Mouse (Mus musculus) lung, postnatal 0 days (tissue): ENCODE measurements around the gene Phldb2. TPM values are rescaled to one million over a fixed set of nuclear protein-coding genes. Genes with fewer than 3 reads are reported as not detected.

ENCODE experiments used
- ATAC-seq: fragments of 200-750 bp; cut with Nextera tagmentation; 2 replicates; pipeline ENCODE4 v1.8.0; 2017; ENCODE audit warnings: moderate library complexity
- DNase-seq: peaks from one replicate; pipeline ENCODE4 v3.0.0-alpha.2; 2016; ENCODE audit warnings: low spot score
- H3K27ac ChIP-seq: fragments of 300-500 bp; sonication (generic); 2 replicates; pipeline ENCODE4 v1.5.1; 2014; ENCODE audit warnings: antibody characterized with exemption, mild to moderate bottlenecking, low read length, mixed read lengths
- H3K27me3 ChIP-seq: fragments of 300-500 bp; sonication (generic); replicated peaks from 2 replicates; pipeline ENCODE4 v1.6.1; 2014; ENCODE audit warnings: low read length, mixed read lengths; ENCODE audit not compliant: insufficient read depth
- H3K36me3 ChIP-seq: fragments of 300-500 bp; sonication (generic); 2 replicates; pipeline ENCODE4 v1.6.1; 2014; ENCODE audit warnings: low read length, mixed read lengths; ENCODE audit not compliant: insufficient read depth
- H3K4me1 ChIP-seq: fragments of 300-500 bp; sonication (generic); 2 replicates; pipeline ENCODE4 v1.6.1; 2014; ENCODE audit warnings: antibody characterized with exemption, low read depth, low read length, mixed read lengths; ENCODE audit not compliant: insufficient read depth
- H3K4me2 ChIP-seq: fragments of 300-500 bp; sonication (generic); replicated peaks from 2 replicates; pipeline ENCODE4 v1.6.1; 2014; ENCODE audit warnings: low read depth, mild to moderate bottlenecking, low read length, moderate library complexity, mixed read lengths
- H3K4me3 ChIP-seq: fragments of 300-500 bp; sonication (generic); 2 replicates; pipeline ENCODE4 v1.5.1; 2014; ENCODE audit warnings: low read depth, low read length
- H3K9ac ChIP-seq: fragments of 300-500 bp; sonication (generic); replicated peaks from 2 replicates; pipeline ENCODE4 v1.6.1; 2014; ENCODE audit warnings: low read depth, mild to moderate bottlenecking
- H3K9me3 ChIP-seq: fragments of 300-500 bp; sonication (generic); 2 replicates; pipeline ENCODE4 v1.6.1; 2016; ENCODE audit warnings: low read length, mixed read lengths
- CTCF ChIP-seq: IDR thresholded peaks from 2 replicates; pipeline ENCODE4 v1.5.1; 2016; ENCODE audit warnings: antibody characterized with exemption, mild to moderate bottlenecking
- EP300 ChIP-seq: IDR thresholded peaks from 2 replicates; pipeline ENCODE4 v1.6.1; 2016; ENCODE audit warnings: antibody characterized with exemption, mild to moderate bottlenecking, control low read depth
- WGBS: fragments of 180-500 bp; shearing (Covaris S2); extraction: QIAGEN DNeasy Blood & Tissue Kit; methylation state at CpG from one replicate; pipeline ENCODE4 v1.1.7; 2014; 5-methylcytosine and 5-hydroxymethylcytosine counted together
- polyA plus RNA-seq: library from polyadenylated mRNA; unstranded; fragments of >200 nt; fragmentation: Nextera tagmentation; extraction: Ambion mirVana; gene quantifications from 2 replicates; pipeline ENCODE4 v1.2.1, GENCODE M21; 2015

Phldb2 gene
- polyA plus RNA-seq, 1 experiment from 2014 or later: 54.2 TPM

DNA sequence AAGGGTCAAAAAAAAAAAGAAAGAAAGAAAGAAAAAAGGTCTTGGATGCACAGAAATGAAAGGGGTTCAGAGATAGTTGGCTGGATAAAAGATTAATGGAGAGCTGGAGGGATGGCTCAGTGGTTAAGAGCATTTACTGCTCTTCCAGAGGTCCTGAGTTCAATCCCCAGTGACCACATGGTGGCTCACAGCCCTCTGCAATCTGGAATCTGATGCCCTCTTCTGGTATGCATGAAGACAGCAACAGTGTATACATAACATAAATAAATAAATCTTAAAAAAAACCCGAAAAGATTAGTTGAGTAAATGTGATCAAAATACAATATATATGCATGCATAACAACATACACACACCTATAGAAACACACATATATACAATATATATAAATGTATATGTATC, 192.0 kb downstream of the Phldb2 start:
- ATAC-seq: no peak
- no peak overlapping the region for H3K27ac ChIP-seq
- H3K27me3 ChIP-seq: no peaks in the 10 kb centered on the region
- no peaks in the 10 kb centered on the region for H3K9me3 ChIP-seq
- no peak overlapping the region for H3K9ac ChIP-seq
- H3K36me3 ChIP-seq: peaks cover 30% of the 10 kb centered on the region; the same call in 1 of the 2 replicates
- TF ChIP-seq EP300 (no peak), CTCF (peak; percentile 52)
- no peak overlapping the region for H3K4me2 ChIP-seq
- DNase-seq: no peak
- no peak overlapping the region for H3K4me3 ChIP-seq
- 0 out of 2 replicates have a peak, but pooled peaks cover 3% of the 10 kb centered on the region for H3K4me1 ChIP-seq
- 58% methylated on average over 1 of the region's 1 CpGs for WGBS

DNA sequence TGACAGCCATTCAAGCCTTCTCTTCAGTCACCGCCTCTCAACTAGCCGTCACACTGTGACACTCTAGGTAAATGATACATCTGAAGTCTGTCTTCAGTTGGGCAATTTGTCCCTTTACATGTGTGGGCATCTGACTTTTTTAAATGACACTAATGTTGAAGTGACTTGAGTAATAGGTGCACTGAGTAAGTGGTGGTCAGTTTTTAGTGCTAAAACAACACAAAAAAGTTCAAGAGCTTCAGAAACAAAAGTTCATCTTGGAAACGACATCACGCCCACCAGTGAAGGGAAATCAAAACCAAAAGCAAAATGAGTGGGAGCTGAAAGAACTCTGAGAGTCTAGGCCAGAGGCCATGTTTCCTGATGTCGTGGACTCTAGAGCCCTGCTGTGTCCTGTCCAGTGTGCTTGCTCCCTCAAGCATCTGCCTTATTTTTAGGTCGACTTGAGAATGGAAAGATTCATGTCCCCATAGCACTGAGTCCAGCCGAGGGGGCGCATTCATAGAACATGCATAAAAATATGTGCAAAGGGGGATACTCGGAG, 194.6 kb downstream of the Phldb2 start:
- no peak overlapping the region for H3K4me3 ChIP-seq
- ATAC-seq (no peak), DNase-seq (no peak)
- 0 out of 2 replicates have a peak overlapping the region, but pooled peaks have one; percentile 26 for H3K27ac ChIP-seq
- H3K36me3 ChIP-seq: peaks cover 23% of the 10 kb centered on the region; the same call in 1 of the 2 replicates
- TF ChIP-seq EP300 (no peak), CTCF (no peak)
- no peak overlapping the region for H3K9ac ChIP-seq
- 79% methylated on average over 9 of the region's 9 CpGs for WGBS
- H3K4me2 ChIP-seq: no peak overlapping the region
- no peaks in the 10 kb centered on the region for H3K27me3 ChIP-seq
- no peaks in the 10 kb centered on the region for H3K9me3 ChIP-seq
- 0 out of 2 replicates have a peak, but pooled peaks cover 3% of the 10 kb centered on the region for H3K4me1 ChIP-seq

DNA sequence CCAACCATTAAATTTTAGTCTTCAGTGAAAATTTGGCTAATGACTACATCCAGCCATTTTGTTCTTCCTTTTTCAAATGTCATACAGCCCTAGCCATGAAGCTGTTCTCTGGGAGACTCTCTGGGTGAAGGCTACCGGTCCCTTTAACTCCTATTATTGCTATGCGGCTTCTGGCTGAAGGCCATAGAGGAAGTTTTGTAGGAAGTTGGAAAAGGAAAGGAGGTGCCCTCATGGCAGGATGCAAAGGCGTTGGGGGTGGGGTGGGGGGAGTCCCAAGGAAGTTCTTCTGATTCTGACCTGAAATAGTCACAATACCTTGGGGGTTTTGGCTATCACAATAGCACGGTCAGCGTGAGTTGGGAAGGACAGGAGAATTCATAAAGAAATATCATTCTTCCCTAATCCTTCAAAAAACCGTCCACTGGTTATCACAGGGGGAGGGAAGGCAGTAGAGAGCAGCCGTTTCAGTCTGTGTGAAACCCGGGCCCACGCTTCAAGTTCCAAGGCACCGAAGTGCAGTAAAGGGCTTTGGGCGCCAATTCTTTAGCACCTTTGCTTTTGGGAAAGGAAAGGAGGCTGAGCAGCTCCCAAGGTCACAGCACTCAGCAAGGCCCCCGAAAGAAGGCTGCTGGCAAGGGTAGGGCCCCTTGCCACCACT, 195.8 kb downstream of the Phldb2 start:
- 59% methylated on average over 12 of the region's 12 CpGs for WGBS
- H3K27ac ChIP-seq: peak overlapping the region; percentile 83
- H3K9me3 ChIP-seq: no peaks in the 10 kb centered on the region
- TF ChIP-seq EP300 (peak; percentile 91), CTCF (no peak)
- no peak overlapping the region for H3K4me3 ChIP-seq
- H3K36me3 ChIP-seq: peaks cover 21% of the 10 kb centered on the region; the same call in 1 of the 2 replicates
- ATAC-seq (peak; percentile 89), DNase-seq (peak; percentile 70)
- H3K4me1 ChIP-seq: 0 out of 2 replicates have a peak, but pooled peaks cover 3% of the 10 kb centered on the region
- H3K27me3 ChIP-seq: no peaks in the 10 kb centered on the region
- no peak overlapping the region for H3K4me2 ChIP-seq
- no peak overlapping the region for H3K9ac ChIP-seq

DNA sequence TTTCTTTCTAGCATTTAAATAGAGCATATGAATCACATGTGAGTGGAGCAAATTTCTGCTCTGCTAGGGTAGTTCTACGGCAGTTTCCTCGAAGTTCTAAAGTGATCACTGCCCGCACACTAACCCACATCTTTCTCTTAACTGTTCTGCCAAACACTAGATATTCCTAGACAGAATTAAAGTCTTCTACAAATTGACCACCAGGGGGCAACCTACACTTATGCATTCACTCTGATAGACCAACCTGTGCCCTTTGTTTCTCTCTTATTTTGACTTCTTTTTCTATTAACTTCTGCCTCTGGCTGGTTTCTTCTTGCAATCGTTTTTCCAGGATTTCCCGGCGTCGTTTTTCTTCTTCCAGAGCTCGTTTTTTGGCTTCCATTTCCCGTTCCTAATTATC, 196.5 kb downstream of the Phldb2 start:
- no peak overlapping the region for H3K27ac ChIP-seq
- WGBS: 27% methylated on average over 9 of the region's 9 CpGs
- no peaks in the 10 kb centered on the region for H3K9me3 ChIP-seq
- 0 out of 2 replicates have a peak, but pooled peaks cover 3% of the 10 kb centered on the region for H3K4me1 ChIP-seq
- H3K36me3 ChIP-seq: peaks cover 23% of the 10 kb centered on the region; the same call in 1 of the 2 replicates
- H3K4me3 ChIP-seq: no peak overlapping the region
- no peak overlapping the region for H3K4me2 ChIP-seq
- no peak overlapping the region for H3K9ac ChIP-seq
- no peaks in the 10 kb centered on the region for H3K27me3 ChIP-seq
- TF ChIP-seq EP300: no peak
- peak; percentile 78 for TF ChIP-seq CTCF
- ATAC-seq (peak; percentile 77), DNase-seq (peak; percentile 82)

DNA sequence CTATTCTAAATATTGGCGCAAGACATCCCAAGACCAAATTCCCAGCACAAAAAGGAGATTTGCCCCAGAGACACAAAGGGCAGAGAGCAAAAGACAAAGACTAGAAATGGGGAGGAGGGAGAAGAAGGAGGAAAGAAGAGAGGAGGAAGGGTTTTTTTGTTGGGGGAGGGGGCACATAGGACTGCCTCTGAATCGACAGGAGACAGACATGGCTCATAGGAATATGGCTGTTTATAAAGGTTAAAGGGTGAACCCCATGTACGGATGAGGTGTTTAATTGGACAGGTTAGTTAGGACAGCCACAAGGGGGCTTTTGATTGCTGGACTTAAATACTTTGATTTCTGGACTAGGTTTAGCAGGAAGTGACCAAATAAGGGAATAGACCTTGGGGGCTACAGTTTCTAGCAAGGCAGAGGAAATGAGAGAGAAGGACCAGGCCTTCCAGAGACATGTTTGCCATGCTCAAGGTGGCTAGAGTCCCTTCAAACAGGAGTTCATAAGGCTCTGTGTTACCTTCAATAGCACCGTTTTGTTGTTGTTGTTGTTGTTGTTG, 209.7 kb downstream of the Phldb2 start:
- no peak overlapping the region for H3K27ac ChIP-seq
- no peak overlapping the region for H3K4me2 ChIP-seq
- no peak overlapping the region for H3K9ac ChIP-seq
- H3K4me3 ChIP-seq: no peak overlapping the region
- H3K9me3 ChIP-seq: no peaks in the 10 kb centered on the region
- H3K4me1 ChIP-seq: no peaks in the 10 kb centered on the region
- peaks cover 5% of the 10 kb centered on the region; the same call in 1 of the 2 replicates for H3K36me3 ChIP-seq
- WGBS: 48% methylated on average over 4 of the region's 4 CpGs
- H3K27me3 ChIP-seq: no peaks in the 10 kb centered on the region
- TF ChIP-seq CTCF (0 out of 2 replicates have a peak, but pooled peaks have one; percentile 11), EP300 (no peak)
- DNase-seq: no peak
- no peak for ATAC-seq

DNA sequence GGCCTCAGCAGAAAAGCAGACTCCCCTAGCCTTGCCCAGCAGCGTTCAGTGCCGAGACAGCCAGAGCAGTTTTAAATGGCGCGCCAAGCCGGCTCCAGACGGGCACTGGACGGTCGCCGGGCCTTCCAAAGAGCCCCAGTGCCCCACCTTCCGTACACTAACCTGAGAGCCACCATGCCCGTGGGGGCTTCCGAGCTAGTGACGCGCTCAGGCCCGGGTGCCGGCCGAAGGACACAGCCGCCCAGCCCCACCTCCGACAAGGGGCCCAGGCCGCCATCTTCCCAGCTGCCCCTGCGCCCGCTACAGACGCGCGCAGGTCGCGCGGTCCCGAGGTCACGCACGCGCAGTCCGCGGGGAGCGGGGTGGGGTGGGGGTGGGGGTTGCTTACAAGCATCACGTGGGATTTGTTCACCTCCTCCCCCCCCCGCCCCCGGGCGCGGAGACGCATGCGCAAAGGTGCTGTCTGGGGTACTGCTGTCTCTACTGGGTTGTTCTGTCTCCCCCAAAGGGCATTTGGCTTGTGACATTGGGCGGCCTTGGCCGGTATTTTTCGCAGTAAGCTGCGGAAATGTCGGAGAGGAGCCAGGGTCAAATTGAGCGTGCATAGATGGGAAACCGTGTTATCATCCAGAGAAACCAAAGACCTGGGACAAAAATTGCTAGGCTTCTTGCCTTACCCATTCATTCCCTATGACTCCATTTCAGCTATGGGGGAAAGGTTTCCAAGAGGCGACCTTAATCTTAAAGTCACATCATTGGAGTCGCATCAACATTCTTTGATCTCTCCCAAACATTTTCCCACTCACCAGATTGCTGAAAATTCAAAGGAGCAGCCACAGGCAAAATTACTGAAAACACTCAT, 210.6 kb downstream of the Phldb2 start, which contains the start of gene Abhd10:
Gene Abhd10 (minus strand): TSS at position 341 of the 862 bp plus-strand sequence.
- Histone ChIP-seq H3K9ac (peak within 1 kb of the TSS; percentile 74), H3K27ac (peak within 1 kb of the TSS; percentile 91), H3K4me1 (no peaks in the 10 kb centered on the region), H3K27me3 (no peaks in the 10 kb centered on the region), H3K9me3 (no peaks in the 10 kb centered on the region), H3K4me3 (peak within 1 kb of the TSS; percentile 72), H3K36me3 (peaks cover 5% of the 10 kb centered on the region; the same call in 1 of the 2 replicates), H3K4me2 (peak within 1 kb of the TSS; percentile 56)
- ATAC-seq (peak; percentile 99), DNase-seq (peak; percentile 95)
- WGBS: under 1% methylated on average over 48 of the region's 51 CpGs
- TF ChIP-seq CTCF (no peak), EP300 (no peak)
